Mouse (Mus musculus) urinary bladder, adult 2 months (tissue): Measurements from ENCODE around the gene Ccdc32. TPM values are rescaled to one million over a fixed set of nuclear protein-coding genes. Genes with fewer than 3 reads are reported as not detected.

Source experiments
- polyA plus RNA-seq: library from polyadenylated mRNA; depleted of rRNA; stranded (reverse); fragments of >200 nt; gene quantifications from 2 replicates; pipeline ENCODE4 v1.2.3, GENCODE M21; 2012; rRNA removed

Gene Ccdc32
- polyA plus RNA-seq, 1 experiment: 18.8 TPM

Other genes starting within 250 kb of the Ccdc32 start
- 0.78 and 0.93 TPM in 2 replicates for gene Disp2, start 249.7 kb downstream of the Ccdc32 start, polyA plus RNA-seq
- 5.0 and 5.5 TPM in 2 replicates for gene Knstrn, start 215.4 kb downstream of the Ccdc32 start, polyA plus RNA-seq
- gene Ivd, start 167.4 kb downstream of the Ccdc32 start, polyA plus RNA-seq: 87.1 and 91.2 TPM in 2 replicates
- gene Bahd1, start 129.0 kb downstream of the Ccdc32 start, polyA plus RNA-seq: 10.2 and 12.4 TPM in 2 replicates
- 19.9 and 20.7 TPM in 2 replicates for gene Chst14, start 102.9 kb downstream of the Ccdc32 start, polyA plus RNA-seq
- 2.9 and 3.5 TPM in 2 replicates for gene Rpusd2, start 5.4 kb upstream of the Ccdc32 start, polyA plus RNA-seq
- gene Knl1, start 17.7 kb upstream of the Ccdc32 start, polyA plus RNA-seq: 0.22 and 0.37 TPM in 2 replicates
- gene Rad51, start 83.4 kb upstream of the Ccdc32 start, polyA plus RNA-seq: 1.6 and 2.5 TPM in 2 replicates
- 27.0 and 27.9 TPM in 2 replicates for gene Rmdn3, start 127.6 kb upstream of the Ccdc32 start, polyA plus RNA-seq
- gene Gchfr, start 138.4 kb upstream of the Ccdc32 start, polyA plus RNA-seq: 0.54 and 0.80 TPM in 2 replicates
- not detected in 2 replicates for gene Gm14137, start 145.1 kb upstream of the Ccdc32 start, polyA plus RNA-seq
- gene Zfyve19, start 179.2 kb upstream of the Ccdc32 start, polyA plus RNA-seq: 49.1 and 55.7 TPM in 2 replicates
- gene Dnajc17, start 179.4 kb upstream of the Ccdc32 start, polyA plus RNA-seq: 30.1 and 32.4 TPM in 2 replicates
- gene Ppp1r14d, start 200.5 kb upstream of the Ccdc32 start, polyA plus RNA-seq: 0.72 and 1.4 TPM in 2 replicates
- gene Spint1, start 208.0 kb upstream of the Ccdc32 start, polyA plus RNA-seq: 157 and 160 TPM in 2 replicates
- 31.2 and 34.1 TPM in 2 replicates for gene Rhov, start 241.9 kb upstream of the Ccdc32 start, polyA plus RNA-seq